Mouse (Mus musculus): ENCODE results near the gene 2010111I01Rik.

GRCm38 (mm10) chr13:63279807-63280206 lies 315.1 kb downstream of the 2010111I01Rik start:
- no peak for TF ChIP-seq CTCF (IDR thresholded peaks at IDR 0.05; ENCODE audit: insufficient read depth, low read depth, low read length)
- TF ChIP-seq POLR2A (IDR thresholded peaks at IDR 0.05; ENCODE audit: insufficient read depth, low read depth, low read length) = no peak
